Mouse (Mus musculus) inflammation-experienced regulatory T-cells (primary cell): ENCODE data around the gene Brsk2. TPM values are rescaled to one million over a fixed set of nuclear protein-coding genes. Genes with fewer than 3 reads are reported as not detected.

ENCODE experiments used
- polyA plus RNA-seq, 2 experiments: library from polyadenylated mRNA; unstranded; fragments of 100-300 nt; shearing (Covaris generic); gene quantifications; one replicate each; pipeline ENCODE4 v1.2.1; 2017

Brsk2 gene
- polyA plus RNA-seq = under 1 TPM; 0.65 to 0.83 TPM

GRCm38 (mm10) chr7:141948906-141949798 is at the start of gene Brsk2:
TSS of gene Brsk2 (plus strand) at chr7:141949751.

DNA sequence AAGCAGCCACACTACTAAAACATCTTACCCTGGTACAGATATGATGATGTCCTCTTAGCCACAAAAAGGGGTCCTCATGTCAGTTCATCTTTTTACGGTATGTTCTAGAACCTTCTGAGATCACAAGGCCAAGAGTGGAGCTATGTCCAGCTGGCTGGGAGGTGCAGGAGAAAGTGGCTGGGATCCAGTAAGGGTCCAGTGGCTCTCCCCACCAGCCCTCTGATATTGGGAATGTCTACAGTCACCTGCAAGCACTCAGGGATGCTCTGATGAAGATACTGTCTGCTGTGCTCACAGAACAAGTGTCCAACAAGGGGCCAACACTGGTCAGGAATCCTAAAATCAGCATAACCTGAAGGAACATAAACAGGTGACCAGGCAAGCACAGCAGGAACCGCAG is 31.1 kb upstream of the Brsk2 start, which contains the start of gene Tollip:
Gene Tollip (minus strand): TSS at position 101 of the 400 bp plus-strand sequence.

Other genes with a start within 250 kb of the Brsk2 start
- gene Muc5ac, start 160.8 kb upstream of the Brsk2 start, polyA plus RNA-seq = not detected
- under 1 TPM in 1 of 2 experiments, not detected in 1; 0.21 TPM for gene Muc5b, start 110.7 kb upstream of the Brsk2 start, polyA plus RNA-seq
- gene Tollip, start 31.2 kb upstream of the Brsk2 start, polyA plus RNA-seq = 10 to 100 TPM; 37.9 to 44.7 TPM
- 10 to 100 TPM; 68.2 to 68.5 TPM for gene Mob2, start 111.3 kb downstream of the Brsk2 start, polyA plus RNA-seq
- gene Dusp8, start 146.1 kb downstream of the Brsk2 start, polyA plus RNA-seq = 1 to 10 TPM in 1 of 2 experiments, under 1 TPM in 1; 0.05 to 1.3 TPM
- under 1 TPM in 1 of 2 experiments, not detected in 1; 0.95 TPM for gene Gm45618, start 171.0 kb downstream of the Brsk2 start, polyA plus RNA-seq
- not detected for gene Gm39115, start 186.3 kb downstream of the Brsk2 start, polyA plus RNA-seq
- not detected for gene Gm45337, start 194.9 kb downstream of the Brsk2 start, polyA plus RNA-seq
- not detected for gene Gm29735, start 207.4 kb downstream of the Brsk2 start, polyA plus RNA-seq
- gene Gm4553, start 216.0 kb downstream of the Brsk2 start, polyA plus RNA-seq = not detected
- not detected for gene Krtap5-2, start 226.3 kb downstream of the Brsk2 start, polyA plus RNA-seq
- not detected for gene Gm10153, start 240.6 kb downstream of the Brsk2 start, polyA plus RNA-seq